Mouse (Mus musculus): ENCODE results near the gene Rmi1. TPM values are rescaled to one million over a fixed set of nuclear protein-coding genes. Genes with fewer than 3 reads are reported as not detected.
"Not testable (repeated sequence)": the region's sequence is repeated elsewhere in the genome, so short reads cannot be mapped to it uniquely, and the experiment has no call there.

Rmi1 gene
- 10 to 100 TPM; 12.6 to 13.1 TPM for total RNA-seq (2021)
- long read RNA-seq, experiment 1, full-length matches to known transcripts, result 14 of 17 reads
- long read RNA-seq, experiment 1, partial matches to known transcripts, result 1 of 17 reads
- long read RNA-seq, experiment 1, other reads (novel, unspliced or antisense), result 2 of 17 reads
- long read RNA-seq, experiment 2, transcript Rmi1-201 (3 exons, 3,855 nt), result major isoform, 7 of 15 reads
- long read RNA-seq, experiment 2, partial matches to known transcripts, result 0 of 15 reads
- long read RNA-seq, experiment 2, other reads (novel, unspliced or antisense), result 4 of 15 reads

DNA sequence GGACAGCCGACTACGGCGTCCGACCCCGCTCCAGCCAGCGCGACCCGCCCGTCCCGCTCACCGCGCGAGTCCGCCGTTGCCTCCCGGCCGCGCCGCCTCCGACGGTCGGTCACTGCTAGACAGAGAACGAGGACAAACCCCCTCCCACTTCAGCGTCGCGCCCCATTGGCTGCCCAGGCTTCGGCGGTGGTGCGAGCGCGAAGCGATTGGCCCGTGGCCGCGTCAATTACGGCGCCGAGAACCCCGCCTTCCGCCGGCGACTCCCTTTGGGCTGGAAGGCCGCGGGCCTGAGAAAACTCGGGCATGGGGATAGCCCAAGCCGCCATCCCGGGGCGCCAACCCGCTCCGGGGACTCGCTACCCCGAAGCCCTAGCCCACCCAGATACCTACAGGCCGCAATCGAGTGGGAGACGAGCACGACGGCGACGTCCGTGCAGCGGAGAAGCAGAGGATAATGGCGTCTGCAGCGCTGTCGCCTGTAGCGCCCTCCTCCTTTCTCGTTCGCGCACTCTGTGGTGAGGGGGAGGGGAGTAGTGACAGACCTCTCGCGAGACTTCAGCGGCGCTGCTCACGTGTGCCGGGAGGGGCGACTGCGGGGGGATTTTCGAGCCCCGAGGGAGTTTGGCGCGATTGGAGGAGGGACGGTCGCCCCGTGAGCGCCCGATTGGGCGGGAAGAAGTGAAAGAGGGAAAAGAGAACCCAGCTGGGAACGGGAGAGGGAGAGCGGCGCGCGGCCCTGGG lies at the start of gene Rmi1:
Gene Rmi1 (plus strand): TSS at position 246 of the 741 bp plus-strand sequence.
- DNase-seq (ENCODE audit: low spot score in 2 of 2), result peak; percentile 96 to 99

DNA sequence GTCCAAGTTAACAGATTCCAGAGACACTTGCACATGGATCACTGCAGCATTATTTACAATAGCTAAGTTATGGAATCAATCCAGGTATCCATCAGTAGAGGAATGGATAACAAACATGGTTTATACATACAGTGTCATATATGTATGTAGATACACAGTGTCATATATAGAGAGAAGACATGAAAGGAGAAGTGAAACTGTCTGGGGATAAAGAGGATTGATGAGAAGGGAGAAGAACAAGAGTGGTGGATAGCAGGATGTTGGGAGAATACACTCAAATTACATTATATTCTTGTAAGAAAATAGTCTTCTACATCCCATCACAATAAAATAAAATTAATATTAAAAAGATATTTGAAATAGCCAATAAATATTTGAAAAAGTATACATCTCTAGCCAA lies 49.1 kb upstream of the Rmi1 start:
- DNase-seq (ENCODE audit: low spot score in 2 of 2), result no peak

- peak; percentile 59 to 77 for DNase-seq (ENCODE audit: low spot score in 2 of 2)
Measured at GRCm38 (mm10) chr13:58358629-58359303, 43.3 kb upstream of the Rmi1 start, which contains the start of gene Kif27. Gene Kif27 (minus strand): TSS chr13:58359122.

DNA sequence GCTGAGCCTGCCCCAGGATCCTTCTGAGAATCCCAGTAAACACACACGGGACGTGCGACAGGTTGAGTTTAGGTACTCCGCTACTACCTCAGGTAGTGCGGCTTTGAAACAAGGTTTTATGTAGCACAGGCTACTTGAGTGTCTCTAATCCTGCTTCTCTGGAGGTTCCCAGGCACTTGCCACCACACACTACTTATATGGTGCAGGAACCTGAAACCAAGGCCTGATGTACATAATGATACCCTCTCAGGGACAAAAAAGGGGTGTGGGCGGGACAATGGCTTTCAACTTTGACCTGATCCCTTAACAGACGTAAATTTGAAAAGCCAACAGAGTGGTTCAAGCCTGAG lies 42.8 kb upstream of the Rmi1 start:
- DNase-seq (ENCODE audit: low spot score in 2 of 2), result no peak

DNA sequence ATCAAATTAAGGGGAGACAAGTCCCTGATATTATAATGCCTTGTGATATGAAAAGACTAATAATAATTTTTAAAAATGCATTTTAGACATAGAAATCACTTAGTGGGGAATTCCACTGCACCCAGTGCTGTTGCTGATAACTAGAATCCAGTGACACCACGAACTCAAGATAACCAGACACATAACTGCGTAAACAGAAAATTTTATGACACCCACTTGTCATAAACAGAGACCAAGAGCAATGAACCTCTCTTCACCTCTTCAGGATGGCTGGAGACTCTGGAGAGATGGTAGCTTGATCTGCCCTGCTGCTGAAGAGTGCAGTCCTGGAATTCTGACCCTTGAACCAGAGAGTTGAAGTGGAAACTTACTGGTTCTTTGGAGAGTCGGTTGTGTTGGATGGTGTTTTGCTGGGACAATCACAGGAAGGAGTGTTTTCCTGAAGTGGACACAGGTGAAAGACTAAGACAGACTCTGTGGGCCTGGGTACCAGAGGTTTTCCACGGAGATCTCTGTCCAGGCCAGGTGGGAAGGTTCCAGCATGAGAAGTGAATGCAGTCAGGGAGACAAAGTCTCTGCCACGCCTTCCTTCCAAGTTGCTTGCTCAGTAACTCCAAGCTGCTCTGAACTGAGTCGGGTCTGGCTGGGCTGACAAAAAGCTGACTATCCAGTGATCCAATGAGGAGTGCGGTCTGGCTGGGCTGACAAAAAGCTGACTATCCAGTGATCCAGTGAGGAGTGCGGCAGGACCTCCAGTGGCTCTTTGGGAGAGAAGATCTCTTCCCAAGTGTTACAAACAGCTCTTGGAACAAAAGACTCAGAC lies 37.5 kb upstream of the Rmi1 start:
- no peak for DNase-seq (ENCODE audit: low spot score in 2 of 2)

DNA sequence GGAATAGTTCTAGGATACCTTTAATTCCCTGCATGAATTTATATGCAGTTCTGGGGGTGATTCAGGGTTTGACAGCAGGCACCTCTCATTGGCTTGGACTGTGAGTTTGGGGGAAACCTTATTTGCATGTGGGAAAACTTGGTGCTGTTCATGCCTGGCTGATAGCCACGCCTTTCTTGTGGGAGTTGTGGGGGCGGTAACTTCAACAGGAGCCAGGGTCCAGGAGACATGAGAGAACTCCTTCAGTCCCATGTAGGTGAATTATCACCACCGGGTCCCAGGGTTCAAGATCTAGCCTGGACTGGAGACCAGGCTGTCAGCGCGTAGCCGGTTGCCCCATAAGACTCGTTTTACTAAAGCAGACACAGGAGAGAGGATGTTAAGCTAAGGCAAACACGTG lies 36.9 kb upstream of the Rmi1 start:
- DNase-seq (ENCODE audit: low spot score in 2 of 2), result not testable (repeated sequence)

GRCm38 (mm10) chr13:58366373-58366772 lies 35.7 kb upstream of the Rmi1 start:
- no peak for DNase-seq (ENCODE audit: low spot score in 2 of 2)

- no peak for DNase-seq (ENCODE audit: low spot score in 2 of 2)
Measured at GRCm38 (mm10) chr13:58367641-58368040, 34.4 kb upstream of the Rmi1 start.

- no peak for DNase-seq (ENCODE audit: low spot score in 2 of 2)
Measured at GRCm38 (mm10) chr13:58368835-58369234, 33.2 kb upstream of the Rmi1 start.

DNA sequence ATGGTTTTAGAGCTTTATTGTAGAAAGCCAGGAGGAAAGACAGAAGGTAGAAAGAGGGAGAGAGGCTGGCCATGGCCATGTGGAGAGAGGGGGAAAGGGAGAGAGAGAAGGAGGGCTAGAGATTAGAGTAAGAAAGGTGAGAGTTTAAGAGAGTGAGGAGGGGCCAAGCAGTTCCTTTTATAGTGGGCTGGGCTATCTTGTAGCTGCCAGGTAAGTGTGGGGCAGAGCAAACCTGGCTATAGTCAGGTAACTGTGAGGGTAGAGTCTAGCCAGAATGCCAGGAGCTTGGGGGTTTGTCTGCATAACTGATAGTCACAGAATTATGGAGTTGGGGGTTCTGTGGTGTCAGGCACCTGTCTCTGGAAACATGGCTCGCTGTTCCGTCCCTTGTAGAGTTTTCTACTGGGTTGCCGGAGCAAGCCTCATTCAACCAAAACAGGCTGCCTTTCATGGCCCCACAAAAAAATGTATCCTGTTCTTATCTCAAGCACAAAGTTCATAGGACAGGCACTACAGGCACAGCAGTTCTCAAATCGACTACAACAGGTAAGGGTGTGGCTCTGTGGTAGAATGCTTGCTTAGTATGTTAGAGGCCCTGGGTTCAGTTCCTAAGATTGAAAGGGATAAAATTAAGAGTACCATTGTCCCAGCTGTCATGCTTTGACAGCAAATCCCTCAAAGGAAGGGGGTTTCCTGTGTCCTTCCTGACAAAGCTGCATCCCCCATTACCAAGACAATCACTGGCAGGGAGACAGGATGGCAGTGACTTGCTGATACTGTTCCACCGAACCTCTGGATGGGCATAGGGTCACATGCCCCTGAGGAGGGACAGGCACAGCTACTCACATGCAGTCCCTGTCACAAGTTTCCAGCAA lies 29.5 kb upstream of the Rmi1 start:
- DNase-seq (ENCODE audit: low spot score in 2 of 2), result no peak

DNA sequence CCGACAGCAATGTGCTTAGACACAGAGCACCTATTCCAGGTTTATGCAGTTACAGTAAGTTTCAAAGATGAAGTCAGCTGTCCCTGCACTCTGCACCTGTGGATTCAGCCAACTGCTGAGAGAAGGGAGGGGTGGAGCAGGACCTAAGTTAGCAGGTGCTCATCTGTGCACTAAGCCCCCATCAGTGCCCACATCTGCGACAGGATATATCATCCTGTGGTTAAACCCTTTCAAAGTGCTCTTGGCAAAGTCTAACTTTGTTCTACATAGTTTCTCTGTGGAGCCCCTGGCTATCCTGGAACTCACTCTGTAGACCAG lies 28.9 kb upstream of the Rmi1 start:
- no peak for DNase-seq (ENCODE audit: low spot score in 2 of 2)

DNA sequence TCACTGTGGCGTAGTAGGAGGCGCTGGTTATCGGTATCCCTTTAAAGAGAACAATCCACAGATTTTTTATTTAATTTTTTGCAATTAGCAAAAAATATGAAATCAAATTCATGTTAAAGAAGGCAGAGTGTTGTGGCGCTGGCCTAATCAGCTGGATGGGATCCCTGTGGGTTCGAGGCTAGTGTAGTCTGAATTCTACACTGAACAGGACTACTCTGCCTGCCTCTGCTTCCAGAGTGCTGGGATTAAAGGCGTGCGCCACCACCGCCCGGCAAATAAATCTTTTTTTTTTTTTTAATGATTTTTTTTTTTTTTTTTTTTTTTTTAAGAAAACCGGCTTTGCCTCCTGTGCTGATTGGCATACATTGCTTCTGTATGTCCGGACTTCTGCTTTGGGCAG lies 17.7 kb upstream of the Rmi1 start:
- no peak for DNase-seq (ENCODE audit: low spot score in 2 of 2)

- peak; percentile 47 to 74 for DNase-seq (ENCODE audit: low spot score in 2 of 2)
Measured at GRCm38 (mm10) chr13:58384779-58385546, 17.1 kb upstream of the Rmi1 start, which contains the start of gene 2210016F16Rik. Gene 2210016F16Rik (minus strand): TSS chr13:58385225.

- no peak for DNase-seq (ENCODE audit: low spot score in 2 of 2)
Measured at GRCm38 (mm10) chr13:58385547-58385920, 16.5 kb upstream of the Rmi1 start.

DNA sequence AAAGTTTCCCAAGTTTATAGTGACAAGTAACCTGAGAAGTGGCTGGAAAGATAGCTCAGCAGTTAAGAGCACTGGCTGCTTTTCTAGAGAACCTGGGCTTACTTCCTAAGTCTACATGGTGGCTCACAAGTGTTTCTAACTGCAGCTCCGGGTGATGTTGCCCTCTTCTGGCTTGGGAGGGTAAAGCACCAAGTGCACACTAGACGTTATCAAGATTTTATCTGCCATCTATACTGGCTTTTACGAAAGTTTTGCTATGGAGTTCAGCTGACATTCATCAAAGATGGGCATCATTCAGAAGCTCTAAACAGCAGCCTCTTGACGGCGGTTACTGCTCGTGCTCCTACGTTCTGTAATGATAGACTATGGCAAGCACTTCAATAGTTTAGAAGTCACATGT lies 14.1 kb upstream of the Rmi1 start:
- DNase-seq (ENCODE audit: low spot score in 2 of 2), result peak in 1 of 2 experiments; percentile 68

DNA sequence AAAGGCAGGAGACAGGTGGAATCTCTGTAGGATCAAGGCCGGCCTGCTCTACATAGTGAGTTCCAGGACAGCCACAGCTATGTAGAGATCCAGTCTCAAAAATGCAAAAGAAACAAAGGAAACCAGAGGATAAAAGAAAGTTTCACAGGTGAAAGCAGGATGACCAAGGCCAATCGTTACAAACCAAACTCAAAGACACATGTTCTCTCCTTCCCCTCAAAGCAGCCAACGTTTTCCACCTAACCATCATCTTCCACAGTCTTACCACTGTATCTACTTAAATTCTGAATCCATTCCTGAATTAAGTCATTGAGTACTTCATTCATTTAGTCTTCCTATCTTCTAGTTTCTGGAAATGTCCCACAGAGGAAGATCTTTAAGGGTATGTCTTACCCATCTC lies 13.7 kb upstream of the Rmi1 start:
- DNase-seq (ENCODE audit: low spot score in 2 of 2), result no peak

- DNase-seq (ENCODE audit: low spot score in 2 of 2), result no peak
Measured at GRCm38 (mm10) chr13:58389324-58389951, 12.6 kb upstream of the Rmi1 start.

DNA sequence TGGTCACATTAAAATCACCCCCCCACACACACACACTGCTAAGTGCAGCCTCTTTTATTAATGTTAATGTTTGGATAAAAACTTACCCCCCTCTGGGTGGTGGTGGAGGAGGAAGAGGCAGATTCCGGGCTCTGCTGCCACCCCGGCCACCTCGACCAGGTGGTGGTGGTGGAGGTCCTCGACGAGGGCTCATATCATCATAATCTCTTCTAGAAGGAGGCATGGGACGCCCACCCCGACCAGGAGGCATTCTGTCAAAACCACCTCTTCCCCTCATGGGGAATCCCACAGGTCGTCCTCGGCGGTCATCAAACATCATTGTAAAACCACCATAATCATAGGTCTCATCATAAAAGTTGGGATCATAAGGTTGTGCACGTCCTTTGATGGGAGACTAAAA lies 7.7 kb upstream of the Rmi1 start:
- DNase-seq (ENCODE audit: low spot score in 2 of 2), result not testable (repeated sequence)

GRCm38 (mm10) chr13:58397651-58398050 lies 4.4 kb upstream of the Rmi1 start:
- DNase-seq (ENCODE audit: low spot score in 2 of 2), result no peak
